31 mouse cellular contexts compared by ENCODE assay signal in genomic region chr1:186926950-186927316, GRCm38 (mm10). TPM values are rescaled to one million over a fixed set of nuclear protein-coding genes. Genes with fewer than 3 reads are reported as not detected.
DNase-seq lines count a peak whose midpoint lies in the region; ATAC-seq and TF ChIP-seq lines count a peak whose summit lies in the region.
"Had no signal": no experiment of that assay in that cellular context is flagged by ENCODE, and none has a peak within 500 bp of the region (broad histone marks: within the 10 kb centered on the region; RNA-seq: fewer than 3 reads in every experiment).

No protein-coding gene starts in this region.

- H3K4me2 ChIP-seq in forebrain, embryonic 11.5 days (ENCODE audit: low read depth, low read length, severe bottlenecking): no peak overlapping the region
- no peak overlapping the region for H3K4me2 ChIP-seq in forebrain, embryonic 16.5 days (ENCODE audit: low read length)
- H3K4me2 ChIP-seq in midbrain, postnatal 0 days (ENCODE audit: low read depth, low read length, poor library complexity, severe bottlenecking): no peak overlapping the region
- H3K4me2 ChIP-seq in midbrain, embryonic 13.5 days (replicated peaks): 0 out of 2 replicates have a peak overlapping the region, but pooled peaks have one; percentile 2
- H3K4me2 ChIP-seq in midbrain, embryonic 14.5 days (ENCODE audit: low read length): no peak overlapping the region
- H3K4me2 ChIP-seq in forebrain, embryonic 14.5 days (ENCODE audit: low read length): peak overlapping the region; percentile 12; the same call in 1 of the 2 replicates
- H3K4me2 ChIP-seq: embryonic facial prominence, embryonic 15.5 days; heart, embryonic 13.5 days; hindbrain, embryonic 12.5 days; intestine, embryonic 15.5 days had no signal

- H3K27me3 ChIP-seq in forebrain, embryonic 11.5 days (ENCODE audit: control insufficient read depth, insufficient read depth, low read length): no peaks in the 10 kb centered on the region
- no peaks in the 10 kb centered on the region for H3K27me3 ChIP-seq in forebrain, embryonic 16.5 days (replicated peaks; ENCODE audit: control insufficient read depth, insufficient read depth, low read length)
- H3K27me3 ChIP-seq in midbrain, embryonic 10.5 days (ENCODE audit: low read depth, poor library complexity, severe bottlenecking): peaks cover 55% of the 10 kb centered on the region
- no peaks in the 10 kb centered on the region for H3K27me3 ChIP-seq in midbrain, postnatal 0 days (ENCODE audit: insufficient read depth, low read length)
- peaks cover 39% of the 10 kb centered on the region for H3K27me3 ChIP-seq in midbrain, embryonic 13.5 days
- peaks cover 20% of the 10 kb centered on the region; the same call in 1 of the 2 replicates for H3K27me3 ChIP-seq in midbrain, embryonic 14.5 days (ENCODE audit: control insufficient read depth, insufficient read depth, low read length)
- H3K27me3 ChIP-seq in forebrain, embryonic 14.5 days (replicated peaks; ENCODE audit: control insufficient read depth, insufficient read depth, low read length): no peaks in the 10 kb centered on the region
- H3K27me3 ChIP-seq: embryonic facial prominence, embryonic 15.5 days; heart, embryonic 13.5 days; intestine, embryonic 15.5 days had no signal

- no peak overlapping the region for H3K9ac ChIP-seq in forebrain, embryonic 11.5 days (ENCODE audit: low read length)
- no peak overlapping the region for H3K9ac ChIP-seq in forebrain, embryonic 16.5 days (replicated peaks; ENCODE audit: low read depth, low read length)
- no peak overlapping the region for H3K9ac ChIP-seq in midbrain, postnatal 0 days (replicated peaks; ENCODE audit: low read length, poor library complexity, severe bottlenecking)
- no peak overlapping the region for H3K9ac ChIP-seq in midbrain, embryonic 13.5 days (replicated peaks)
- H3K9ac ChIP-seq in midbrain, embryonic 14.5 days (replicated peaks; ENCODE audit: low read length): no peak overlapping the region
- no peak overlapping the region for H3K9ac ChIP-seq in forebrain, embryonic 14.5 days (ENCODE audit: low read length)
- H3K9ac ChIP-seq: embryonic facial prominence, embryonic 15.5 days; heart, embryonic 13.5 days; hindbrain, embryonic 12.5 days; intestine, embryonic 15.5 days had no signal

- no peaks in the 10 kb centered on the region for H3K36me3 ChIP-seq in forebrain, embryonic 11.5 days (ENCODE audit: control insufficient read depth, insufficient read depth, low read length)
- no peaks in the 10 kb centered on the region for H3K36me3 ChIP-seq in forebrain, embryonic 16.5 days (ENCODE audit: control insufficient read depth, insufficient read depth)
- H3K36me3 ChIP-seq in midbrain, embryonic 10.5 days: no peaks in the 10 kb centered on the region
- H3K36me3 ChIP-seq in midbrain, postnatal 0 days (ENCODE audit: insufficient read depth, low read length): no peaks in the 10 kb centered on the region
- H3K36me3 ChIP-seq in midbrain, embryonic 13.5 days: no peaks in the 10 kb centered on the region
- no peaks in the 10 kb centered on the region for H3K36me3 ChIP-seq in midbrain, embryonic 14.5 days (ENCODE audit: control insufficient read depth, insufficient read depth, low read length)
- H3K36me3 ChIP-seq in forebrain, embryonic 14.5 days (ENCODE audit: control insufficient read depth, insufficient read depth, low read length): no peaks in the 10 kb centered on the region
- H3K36me3 ChIP-seq: embryonic facial prominence, embryonic 15.5 days; heart, embryonic 10.5 days; heart, embryonic 13.5 days; hindbrain, embryonic 12.5 days; intestine, embryonic 15.5 days had no signal

- no peak overlapping the region for H3K4me3 ChIP-seq in forebrain, embryonic 11.5 days (ENCODE audit: low read depth, low read length)
- no peak overlapping the region for H3K4me3 ChIP-seq in forebrain, embryonic 16.5 days (replicated peaks; ENCODE audit: low read length)
- no peak overlapping the region for H3K4me3 ChIP-seq in midbrain, embryonic 10.5 days
- H3K4me3 ChIP-seq in midbrain, postnatal 0 days (ENCODE audit: low read depth, low read length): no peak overlapping the region
- no peak overlapping the region for H3K4me3 ChIP-seq in midbrain, embryonic 13.5 days (replicated peaks)
- H3K4me3 ChIP-seq in midbrain, embryonic 14.5 days (replicated peaks; ENCODE audit: low read depth, low read length): no peak overlapping the region
- H3K4me3 ChIP-seq in forebrain, embryonic 14.5 days (ENCODE audit: low read depth, low read length): no peak overlapping the region
- H3K4me3 ChIP-seq: embryonic facial prominence, embryonic 15.5 days; heart, adult 2 months; heart, embryonic 10.5 days; heart, embryonic 13.5 days; hindbrain, embryonic 12.5 days; intestine, embryonic 15.5 days had no signal

- peaks cover 4% of the 10 kb centered on the region for H3K4me1 ChIP-seq in forebrain, embryonic 11.5 days (replicated peaks; ENCODE audit: control insufficient read depth, insufficient read depth, low read length)
- H3K4me1 ChIP-seq in forebrain, embryonic 16.5 days (replicated peaks; ENCODE audit: control insufficient read depth, insufficient read depth, low read length): peaks cover 23% of the 10 kb centered on the region
- H3K4me1 ChIP-seq in midbrain, embryonic 10.5 days: peaks cover 47% of the 10 kb centered on the region
- H3K4me1 ChIP-seq in midbrain, postnatal 0 days (ENCODE audit: insufficient read depth, low read length): peaks cover 2% of the 10 kb centered on the region; the same call in 1 of the 2 replicates
- peaks cover 22% of the 10 kb centered on the region for H3K4me1 ChIP-seq in midbrain, embryonic 13.5 days (replicated peaks)
- peaks cover 8% of the 10 kb centered on the region for H3K4me1 ChIP-seq in midbrain, embryonic 14.5 days (ENCODE audit: control insufficient read depth, insufficient read depth, low read length)
- H3K4me1 ChIP-seq in forebrain, embryonic 14.5 days (ENCODE audit: control insufficient read depth, insufficient read depth, low read length): peaks cover 27% of the 10 kb centered on the region
- H3K4me1 ChIP-seq: embryonic facial prominence, embryonic 15.5 days; heart, embryonic 10.5 days; intestine, embryonic 15.5 days had no signal

- 43% methylated on average over 6 of the region's 6 CpGs for WGBS in forebrain, embryonic 11.5 days
- 27% methylated on average over 6 of the region's 6 CpGs for WGBS in forebrain, embryonic 16.5 days
- 61% methylated on average over 6 of the region's 6 CpGs for WGBS in midbrain, embryonic 10.5 days
- 46% methylated on average over 6 of the region's 6 CpGs for WGBS in midbrain, postnatal 0 days
- WGBS in midbrain, embryonic 13.5 days: 43% methylated on average over 6 of the region's 6 CpGs
- 44% methylated on average over 6 of the region's 6 CpGs for WGBS in midbrain, embryonic 14.5 days
- 23% methylated on average over 6 of the region's 6 CpGs for WGBS in forebrain, embryonic 14.5 days

- no peak for TF ChIP-seq CTCF in midbrain, postnatal 0 days (IDR thresholded peaks at IDR 0.05)

- H3K27ac ChIP-seq in forebrain, embryonic 11.5 days (ENCODE audit: low read depth, low read length): peak overlapping the region; percentile 63; the same call in 1 of the 2 replicates
- H3K27ac ChIP-seq in forebrain, embryonic 16.5 days (ENCODE audit: low read length): no peak overlapping the region
- H3K27ac ChIP-seq in midbrain, embryonic 10.5 days (replicated peaks): peak overlapping the region; percentile 65; the same call in 1 of the 2 replicates
- H3K27ac ChIP-seq in midbrain, postnatal 0 days (ENCODE audit: low read depth, low read length): no peak overlapping the region
- no peak overlapping the region for H3K27ac ChIP-seq in midbrain, embryonic 13.5 days
- H3K27ac ChIP-seq in midbrain, embryonic 14.5 days (replicated peaks; ENCODE audit: low read depth, low read length): no peak overlapping the region
- H3K27ac ChIP-seq in forebrain, embryonic 14.5 days (ENCODE audit: low read depth, low read length): no peak overlapping the region; the same call in 1 of the 2 replicates
- H3K27ac ChIP-seq: embryonic facial prominence, embryonic 15.5 days; heart, adult 2 months; heart, embryonic 10.5 days; heart, embryonic 13.5 days; hindbrain, embryonic 12.5 days; intestine, embryonic 15.5 days had no signal

- DNase-seq in forebrain, embryonic 11.5 days (ENCODE audit: low spot score): peak; percentile 53
- DNase-seq in midbrain, embryonic 10.5 days (ENCODE audit: low spot score): no peak
- DNase-seq in midbrain, postnatal 0 days (ENCODE audit: low spot score): no peak
- DNase-seq in midbrain, embryonic 14.5 days: no peak
- no peak for DNase-seq in forebrain, embryonic 14.5 days (ENCODE audit: low spot score)
- DNase-seq in adrenal gland, adult 8-10 months: no peak
- DNase-seq: adrenal gland, postnatal 25 days; cerebellum, adult 11-12 months; cerebellum, adult 8-10 months; cerebellum, postnatal 36 days; gastrocnemius, postnatal 10 days; gastrocnemius, postnatal 36 days; heart, adult 2 months; heart, postnatal 14 days; heart, postnatal 4 days had no signal

- ATAC-seq in forebrain, embryonic 11.5 days (replicated peaks; ENCODE audit: low FRiP score): peak; percentile 31; the same call in 1 of the 2 replicates
- no peak for ATAC-seq in forebrain, embryonic 16.5 days
- no peak for ATAC-seq in midbrain, postnatal 0 days (ENCODE audit: low FRiP score)
- 0 out of 2 replicates have a peak, but pooled peaks have one; percentile 4 for ATAC-seq in midbrain, embryonic 13.5 days
- no peak for ATAC-seq in midbrain, embryonic 14.5 days (ENCODE audit: low FRiP score, low TSS enrichment)
- no peak for ATAC-seq in forebrain, embryonic 14.5 days
- ATAC-seq: CD4-positive, CD25-positive, alpha-beta regulatory T cell, adult 4 months; hindbrain, embryonic 16.5 days; intestine, embryonic 15.5 days had no signal

- no peaks in the 10 kb centered on the region for H3K9me3 ChIP-seq in forebrain, embryonic 11.5 days (ENCODE audit: control insufficient read depth, low read length)
- H3K9me3 ChIP-seq in forebrain, embryonic 16.5 days (ENCODE audit: control insufficient read depth, low read length): no peaks in the 10 kb centered on the region
- H3K9me3 ChIP-seq in midbrain, embryonic 10.5 days (replicated peaks): no peaks in the 10 kb centered on the region
- H3K9me3 ChIP-seq in midbrain, postnatal 0 days (ENCODE audit: low read length): no peaks in the 10 kb centered on the region
- H3K9me3 ChIP-seq in midbrain, embryonic 13.5 days: no peaks in the 10 kb centered on the region
- no peaks in the 10 kb centered on the region for H3K9me3 ChIP-seq in midbrain, embryonic 14.5 days (ENCODE audit: control insufficient read depth, low read length)
- no peaks in the 10 kb centered on the region for H3K9me3 ChIP-seq in forebrain, embryonic 14.5 days (replicated peaks; ENCODE audit: control insufficient read depth, low read length)
- H3K9me3 ChIP-seq: embryonic facial prominence, embryonic 15.5 days; heart, embryonic 10.5 days; heart, embryonic 13.5 days; hindbrain, embryonic 12.5 days; intestine, embryonic 15.5 days had no signal

RNA-seq across cellular contexts. Expression of gene D1Pas1, which starts 40.3 kb away (rescaled TPM):
- polyA plus RNA-seq in forebrain, embryonic 11.5 days (2014; fragmentation: Nextera tagmentation; extraction: Ambion mirVana): 0.11 TPM in 1 of 2 replicates, not detected in the other
- not detected in 2 replicates for polyA plus RNA-seq in forebrain, embryonic 16.5 days (2015; fragmentation: Nextera tagmentation; extraction: Ambion mirVana)
- polyA plus RNA-seq in midbrain, embryonic 10.5 days (2016; fragmentation: Nextera tagmentation; extraction: Ambion mirVana): 0.15 and 0.27 TPM in 2 replicates
- not detected in 2 replicates for total RNA-seq in midbrain, postnatal 0 days (2014; rRNA removed)
- 0.06 and 0.13 TPM in 2 replicates for polyA plus RNA-seq in midbrain, postnatal 0 days (2015; fragmentation: Nextera tagmentation; extraction: Ambion mirVana)
- 0.08 and 0.19 TPM in 2 replicates for polyA plus RNA-seq in midbrain, embryonic 13.5 days (2015; fragmentation: Nextera tagmentation; extraction: Ambion mirVana)
- polyA plus RNA-seq in midbrain, embryonic 14.5 days (2014; fragmentation: Nextera tagmentation; extraction: Ambion mirVana): 0.12 TPM in 1 of 2 replicates, not detected in the other
- 0.05 and 0.11 TPM in 2 replicates for polyA plus RNA-seq in forebrain, embryonic 14.5 days (2014; fragmentation: Nextera tagmentation; extraction: Ambion mirVana)
- total RNA-seq in adrenal gland, adult 8-10 months (2022): not detected
- total RNA-seq: adrenal gland, postnatal 25 days; gastrocnemius, adult 18-20 months; gastrocnemius, postnatal 10 days; gastrocnemius, postnatal 36 days; granulocyte monocyte progenitor cell, adult 5-6 weeks; MEL had no signal
- polyA plus RNA-seq: adrenal gland, adult 2 months; C2C12; CD4-positive, CD25-positive, alpha-beta regulatory T cell, adult 4 months; cortical plate, adult 2 months; embryonic facial prominence, embryonic 11.5 days; heart, adult 2 months had no signal

Comparison
In these comparisons a context has a peak if more than half of its experiments do, and no peak if none do; other contexts are left out.
1. ATAC-seq: peak in forebrain, embryonic 11.5 days (single experiment) and midbrain, embryonic 13.5 days (single experiment); none in forebrain, embryonic 16.5 days (single experiment), midbrain, postnatal 0 days (single experiment), midbrain, embryonic 14.5 days (single experiment) and forebrain, embryonic 14.5 days (single experiment).
2. H3K27ac ChIP-seq: peak in forebrain, embryonic 11.5 days (single experiment) and midbrain, embryonic 10.5 days (single experiment); none in forebrain, embryonic 16.5 days (single experiment), midbrain, postnatal 0 days (single experiment), midbrain, embryonic 13.5 days (single experiment), midbrain, embryonic 14.5 days (single experiment) and forebrain, embryonic 14.5 days (single experiment).
3. H3K4me2 ChIP-seq: peak in midbrain, embryonic 13.5 days (single experiment) and forebrain, embryonic 14.5 days (single experiment); none in forebrain, embryonic 11.5 days (single experiment), forebrain, embryonic 16.5 days (single experiment), midbrain, postnatal 0 days (single experiment) and midbrain, embryonic 14.5 days (single experiment).